Mouse (Mus musculus) frontal cortex, postnatal 25 days (tissue): ENCODE measurements around the gene Lamc3.
A peak's percentile ranks its signal among the peaks of the same experiment; 100 is the strongest.

Experiments used
- DNase-seq, 2 experiments: peaks; one replicate each; pipeline ENCODE4 v3.0.0; 2022; ENCODE audit warnings: low spot score in 2 of 2

The Lamc3 gene

DNA sequence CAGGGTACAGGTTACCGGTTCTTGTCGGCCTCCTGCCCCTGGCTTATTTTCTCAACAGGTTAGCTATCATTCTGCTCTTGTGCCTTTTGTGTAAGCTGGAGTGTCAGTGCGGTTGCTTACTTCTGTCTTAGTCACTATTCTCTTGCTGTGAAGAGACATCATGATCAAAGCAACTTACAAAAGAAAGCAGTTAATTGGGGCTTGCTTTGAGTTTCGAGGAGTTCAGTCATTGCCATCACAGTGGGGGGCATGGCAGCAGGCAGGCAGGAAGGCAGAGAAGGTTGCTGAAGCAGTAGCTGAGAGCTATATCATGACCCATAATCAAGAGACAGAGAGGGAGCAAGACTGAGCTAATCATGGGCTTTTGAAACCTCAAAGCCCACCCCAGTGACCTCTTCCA is 47.5 kb downstream of the Lamc3 start:
- DNase-seq = no peak

DNA sequence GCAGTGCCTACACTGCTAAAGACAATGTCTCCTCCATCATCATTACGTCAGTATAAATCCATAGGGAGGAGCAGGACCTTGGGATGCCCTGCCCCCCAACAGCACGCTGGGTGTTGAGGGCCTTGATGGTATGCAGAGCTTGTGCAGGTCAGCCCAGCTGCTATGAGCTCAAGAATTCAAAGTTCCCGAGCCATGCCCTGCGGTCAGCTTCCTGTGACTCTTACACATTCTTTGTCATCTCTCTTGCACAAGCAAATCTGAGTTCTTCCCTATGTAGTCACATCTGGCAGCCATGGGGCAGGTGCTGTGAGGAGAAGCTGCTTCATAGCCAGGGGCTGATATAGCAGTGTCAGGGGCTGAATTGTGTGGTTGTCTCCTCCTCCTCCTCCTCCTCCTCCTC is 48.0 kb downstream of the Lamc3 start:
- no peak for DNase-seq

DNA sequence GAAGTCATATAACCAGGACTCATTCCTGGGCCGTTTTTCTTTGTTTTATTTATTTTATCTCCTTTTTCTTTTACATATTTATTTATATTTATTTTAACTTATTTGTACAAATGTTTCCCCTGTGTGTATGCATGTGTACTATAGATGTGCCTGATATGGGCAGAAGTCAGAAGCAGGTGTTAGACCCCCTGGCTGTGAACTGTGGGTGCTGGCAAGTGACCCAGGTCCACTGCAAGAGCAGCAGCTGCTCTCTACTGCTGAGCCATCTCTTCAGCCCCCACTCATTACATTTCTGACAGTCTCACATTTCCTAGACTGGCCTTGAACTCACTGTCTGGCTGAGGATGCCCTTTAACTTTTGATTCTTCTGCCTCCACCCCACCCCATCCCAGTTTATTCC is 51.2 kb downstream of the Lamc3 start:
- no peak for DNase-seq

GRCm38 (mm10) chr2:31943011-31943410 is 55.9 kb downstream of the Lamc3 start:
- no peak for DNase-seq

DNA sequence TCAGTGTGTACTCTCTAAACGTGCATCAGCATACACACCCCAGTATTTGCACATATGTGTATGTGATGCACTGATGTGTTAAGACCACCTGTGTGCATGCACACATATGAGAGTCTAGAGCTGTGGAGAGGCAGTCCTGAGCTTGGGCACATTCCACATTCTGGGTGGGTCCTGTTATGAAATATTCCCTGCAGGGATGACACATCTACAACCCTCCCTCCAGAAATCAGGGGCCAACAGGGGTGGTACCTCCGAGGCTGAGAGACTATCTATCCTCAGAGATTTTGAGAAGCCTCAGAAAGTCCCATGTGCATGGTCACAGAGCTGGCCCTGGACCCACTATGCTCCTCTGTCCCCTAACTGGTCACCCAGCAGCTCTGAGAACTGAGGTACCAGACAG is 58.5 kb downstream of the Lamc3 start:
- DNase-seq = no peak

DNA sequence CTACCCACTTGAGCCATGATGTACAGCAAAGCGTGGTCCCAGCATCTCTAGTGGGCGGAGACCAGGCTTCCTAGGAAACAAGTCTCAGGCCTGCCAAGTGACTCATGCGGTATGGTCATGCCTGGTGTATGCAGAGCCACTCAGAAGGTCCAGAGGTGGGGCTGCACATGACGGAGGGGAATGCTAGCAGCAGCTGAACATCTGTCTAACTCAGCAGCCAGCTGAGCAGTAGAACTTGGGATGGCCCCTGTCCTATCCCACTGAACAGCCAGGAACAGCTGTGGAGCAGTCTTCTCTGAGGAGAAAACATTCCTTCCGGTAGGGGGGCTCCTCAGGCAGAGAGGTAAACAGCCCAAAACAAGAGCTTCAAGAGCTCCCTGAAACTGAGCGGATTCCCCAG is 61.3 kb downstream of the Lamc3 start:
- no peak for DNase-seq

GRCm38 (mm10) chr2:31948801-31949200 is 61.7 kb downstream of the Lamc3 start:
- DNase-seq = no peak

DNA sequence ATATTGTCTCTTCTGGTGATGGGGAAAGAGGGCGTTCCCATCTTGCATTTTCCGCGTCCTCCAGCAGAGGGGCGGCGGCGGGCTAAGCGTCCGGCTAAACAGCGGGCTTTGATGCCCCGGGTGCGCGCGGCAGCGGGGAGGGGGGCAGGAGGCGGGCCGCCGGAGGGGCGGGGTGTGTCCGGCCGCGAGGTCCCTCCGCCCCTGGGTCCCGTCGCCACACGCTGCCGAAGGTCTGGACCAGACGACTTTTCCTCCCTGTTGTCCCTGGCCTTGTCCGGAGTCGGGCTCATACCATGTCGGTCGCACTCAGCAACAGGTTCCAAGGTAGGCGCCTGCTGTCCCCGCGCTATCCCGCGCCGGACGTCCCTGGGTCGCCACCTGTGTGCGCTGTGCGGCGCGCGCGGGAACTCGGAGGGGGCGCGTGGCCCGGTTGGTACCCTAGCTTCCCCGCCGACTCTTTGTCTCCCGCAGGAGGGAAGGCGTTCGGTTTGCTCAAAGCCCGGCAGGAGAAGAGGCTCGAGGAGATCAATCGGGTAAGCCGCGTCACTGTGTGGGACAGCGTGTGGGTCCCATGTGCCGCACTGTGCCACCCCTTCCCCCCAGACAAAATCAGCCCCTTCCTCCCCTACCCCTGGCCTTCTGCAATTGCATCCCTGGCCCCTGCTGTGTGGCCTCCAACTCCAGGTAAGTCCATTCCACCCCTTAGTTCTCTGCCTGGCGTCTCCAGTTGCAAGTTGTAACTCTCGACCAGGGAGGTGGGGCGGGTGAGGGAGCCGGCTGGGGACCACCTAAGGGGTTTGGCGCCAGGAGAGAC is 63.2 kb downstream of the Lamc3 start, which contains the start of gene Aif1l:
Gene Aif1l (plus strand): TSS at position 82 of the 814 bp plus-strand sequence.
- no peak for DNase-seq

- no peak for DNase-seq
Measured at GRCm38 (mm10) chr2:31950966-31951365, 63.9 kb downstream of the Lamc3 start.

GRCm38 (mm10) chr2:31952236-31952635 is 65.1 kb downstream of the Lamc3 start:
- no peak for DNase-seq

DNA sequence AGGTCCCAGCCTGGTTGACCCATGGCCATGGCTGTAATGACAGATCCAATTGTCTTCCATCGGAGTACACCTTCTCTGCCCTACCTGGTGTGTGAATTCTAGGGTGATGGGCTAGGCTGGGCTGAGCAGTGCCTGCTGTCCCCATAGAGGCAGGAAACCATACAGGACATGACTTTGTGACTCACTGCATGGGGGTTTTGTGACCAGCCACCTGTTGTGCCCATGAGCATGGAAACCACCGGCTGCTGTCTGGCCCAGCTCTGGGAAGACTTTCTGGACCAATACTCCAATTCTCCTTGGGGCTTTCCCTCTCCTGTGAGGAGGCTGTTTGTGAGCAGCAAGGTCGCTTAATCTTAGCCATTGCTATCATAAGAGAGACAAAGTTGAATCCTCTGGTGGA is 65.6 kb downstream of the Lamc3 start:
- no peak for DNase-seq

DNA sequence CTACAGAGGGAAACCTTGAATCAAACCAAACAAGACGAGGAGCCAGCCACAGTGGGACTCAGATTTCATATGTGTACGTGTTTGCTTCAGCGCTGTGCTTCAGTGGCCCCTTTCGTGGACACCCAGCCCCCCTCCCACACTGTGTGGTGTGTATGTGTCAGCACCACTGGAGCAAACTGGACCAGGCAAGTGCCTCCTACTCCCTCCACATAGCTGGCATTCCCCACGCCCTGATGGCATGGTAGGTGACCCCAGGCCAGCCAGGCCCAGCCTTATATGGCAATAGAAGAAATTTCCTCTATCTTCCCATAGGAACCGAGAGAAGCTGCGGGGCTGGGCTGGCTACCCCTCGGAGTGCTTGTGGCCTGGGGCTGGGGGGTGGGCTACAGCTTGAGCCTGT is 66.6 kb downstream of the Lamc3 start:
- DNase-seq = no peak

- no peak for DNase-seq
Measured at GRCm38 (mm10) chr2:31954779-31955181, 67.7 kb downstream of the Lamc3 start.

- no peak for DNase-seq
Measured at GRCm38 (mm10) chr2:31955686-31956085, 68.6 kb downstream of the Lamc3 start.

DNA sequence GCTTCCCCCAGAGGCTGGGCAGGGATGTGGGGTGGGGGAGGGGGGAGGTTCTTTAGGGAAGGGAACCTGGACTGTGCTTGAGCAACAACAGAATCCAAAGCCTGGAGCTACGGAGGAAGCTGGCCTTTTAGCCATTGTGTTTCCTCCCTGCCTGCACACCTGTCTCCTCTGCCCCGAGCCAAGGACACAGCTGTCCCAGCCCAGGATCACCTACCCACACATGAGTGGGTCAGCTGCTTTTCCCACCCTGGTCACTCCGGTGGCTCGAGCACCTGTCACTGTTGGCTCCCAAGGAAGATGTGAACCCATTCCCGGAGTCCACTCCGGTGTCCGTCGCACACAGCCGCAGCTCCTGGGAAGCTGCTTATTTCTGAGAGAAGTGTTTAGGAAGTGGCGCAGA is 70.1 kb downstream of the Lamc3 start:
- no peak for DNase-seq

- no peak for DNase-seq
Measured at GRCm38 (mm10) chr2:31960986-31961385, 73.9 kb downstream of the Lamc3 start.

- no peak for DNase-seq
Measured at GRCm38 (mm10) chr2:31961791-31962222, 74.7 kb downstream of the Lamc3 start.

- DNase-seq = peak in 1 of 2 experiments; percentile 19
Measured at GRCm38 (mm10) chr2:31962501-31963224, 75.6 kb downstream of the Lamc3 start.

GRCm38 (mm10) chr2:31963491-31963890 is 76.4 kb downstream of the Lamc3 start:
- DNase-seq = no peak

- no peak for DNase-seq
Measured at GRCm38 (mm10) chr2:31964191-31964590, 77.1 kb downstream of the Lamc3 start.

- DNase-seq = no peak
Measured at GRCm38 (mm10) chr2:31965110-31965509, 78.0 kb downstream of the Lamc3 start.

GRCm38 (mm10) chr2:31966801-31967200 is 79.7 kb downstream of the Lamc3 start:
- no peak for DNase-seq

DNA sequence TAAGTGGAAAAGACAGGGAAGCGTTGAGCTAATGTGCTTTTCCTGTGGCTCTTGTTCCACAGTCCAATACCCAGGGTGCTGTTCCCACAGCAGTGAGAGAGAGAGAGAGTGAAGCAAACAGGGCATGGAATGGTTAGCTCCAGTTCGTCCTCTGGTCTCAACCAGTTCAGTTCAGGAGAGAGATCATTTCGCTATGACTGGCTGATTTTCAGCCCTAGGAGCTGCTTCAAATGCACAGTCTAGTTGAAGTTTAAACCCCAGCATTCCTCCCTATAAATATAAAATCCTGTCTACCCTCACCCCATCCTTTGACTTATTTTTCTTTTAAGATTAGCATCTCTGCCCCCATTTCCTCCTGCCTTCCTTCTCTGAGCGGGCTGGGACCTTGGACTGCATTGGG is 85.5 kb downstream of the Lamc3 start:
- no peak for DNase-seq
